Mouse (Mus musculus): ENCODE measurements at regions not wholly inside any gene's neighbourhood (a gene's known extent, or its start where the extent isn't known, plus 50 kb on each side); places are given as distances from the start of the nearest gene placed in this dataset.

GRCm38 (mm10) chr16:13487659-13488058 is 180.3 kb downstream of the Parn start:
- no peak for DNase-seq (ENCODE audit: low read depth, low spot score)

GRCm38 (mm10) chr16:13486571-13486970 is 181.4 kb downstream of the Parn start:
- no peak for DNase-seq (ENCODE audit: low read depth, low spot score)

DNA sequence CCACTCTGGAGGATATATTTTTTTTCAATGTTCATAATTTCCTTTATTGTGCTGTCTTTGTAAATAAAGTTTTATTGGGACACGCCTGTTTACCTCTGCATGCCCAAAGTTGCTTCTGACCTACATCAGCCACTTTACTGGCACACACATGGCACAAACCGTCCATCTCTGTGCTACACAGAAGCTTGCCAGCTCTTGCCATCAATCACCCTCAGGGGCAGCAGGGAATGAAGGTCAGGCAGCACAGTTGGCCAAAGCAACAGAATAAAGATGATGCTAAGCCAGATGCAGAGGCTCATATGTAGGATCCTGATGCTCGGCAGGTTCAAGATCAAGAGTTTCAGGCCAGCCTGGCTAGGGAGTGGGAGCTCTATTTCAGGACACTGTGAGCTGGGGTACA is 187.7 kb downstream of the Parn start:
- DNase-seq (ENCODE audit: low read depth, low spot score) = no peak

GRCm38 (mm10) chr16:13476653-13477052 is 191.3 kb downstream of the Parn start:
- DNase-seq (ENCODE audit: low read depth, low spot score) = no peak

GRCm38 (mm10) chr16:13474956-13475355 is 193.0 kb downstream of the Parn start:
- DNase-seq (ENCODE audit: low read depth, low spot score) = peak; percentile 86

- no peak for DNase-seq (ENCODE audit: low read depth, low spot score)
These were observed 193.7 kb downstream of the Parn start for GRCm38 (mm10) chr16:13474274-13474673.

DNA sequence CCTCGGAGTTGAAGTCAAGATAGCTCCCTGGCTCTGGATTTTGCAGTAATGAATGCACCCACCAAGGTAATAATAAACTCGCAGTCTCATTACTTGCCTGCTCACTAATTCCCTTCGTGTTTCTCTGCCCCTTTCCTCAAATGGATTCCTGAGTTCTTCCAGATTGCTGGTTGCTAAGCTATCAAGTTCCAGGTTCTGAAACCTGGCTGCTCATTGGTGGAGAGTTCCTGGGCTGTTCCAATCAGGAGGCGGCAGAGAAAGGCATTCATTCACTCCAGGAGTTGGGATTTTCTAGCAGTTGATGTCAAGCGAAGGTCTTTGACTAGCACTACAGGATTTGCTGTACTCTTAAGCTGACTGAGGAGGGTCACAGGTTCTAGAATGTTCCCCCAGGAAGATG is 200.8 kb downstream of the Parn start:
- peak; percentile 35 for DNase-seq (ENCODE audit: low read depth, low spot score)

All from R1 (cell line).